ENCODE assay signal across 10 mouse cellular contexts in the genomic region with DNA sequence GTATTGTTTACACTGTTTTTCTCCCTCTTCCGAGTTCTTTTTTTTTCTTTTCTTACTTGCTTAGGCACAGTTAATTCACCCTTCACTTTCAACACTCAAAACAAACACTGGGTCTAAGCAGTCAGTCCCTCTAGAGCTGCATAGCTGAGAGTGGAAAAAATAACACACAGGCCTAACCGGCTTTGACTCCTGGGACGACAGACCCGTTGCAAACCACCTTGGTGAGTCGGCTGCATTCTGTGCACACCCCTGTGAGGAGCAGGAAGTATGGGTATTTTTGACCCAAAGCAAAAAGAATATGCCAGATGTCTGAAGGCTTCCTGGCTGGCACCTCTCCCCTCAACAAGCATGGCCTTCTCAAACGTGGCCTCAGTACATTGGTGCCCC.
DNase-seq lines count a peak whose midpoint lies in the region; ATAC-seq lines count a peak whose summit lies in the region.
"Had no signal": no experiment of that assay in that cellular context is flagged by ENCODE, and none has a peak within 500 bp of the region (broad histone marks: within the 10 kb centered on the region; RNA-seq: fewer than 3 reads in every experiment).

No protein-coding gene starts in this region.

- peak overlapping the region; percentile 56; the same call in 1 of the 2 replicates for H3K9ac ChIP-seq in heart, embryonic 13.5 days
- no peak overlapping the region for H3K9ac ChIP-seq in intestine, embryonic 15.5 days
- H3K9ac ChIP-seq in neural tube, embryonic 15.5 days (replicated peaks): no peak overlapping the region
- H3K9ac ChIP-seq: liver, embryonic 13.5 days had no signal

- intact Hi-C loops in left cerebral cortex, postnatal 25 days (cut with DNase I): loop anchor here (10.0 kb wide), 1 partner anchor 135 kb away; no protein-coding TSS in a partner anchor

- 15% methylated on average over 6 of the region's 6 CpGs for WGBS in heart, embryonic 13.5 days
- 13% methylated on average over 6 of the region's 6 CpGs for WGBS in intestine, embryonic 15.5 days
- WGBS in neural tube, embryonic 15.5 days: 44% methylated on average over 6 of the region's 6 CpGs

- peaks cover 33% of the 10 kb centered on the region for H3K4me1 ChIP-seq in heart, embryonic 13.5 days
- peaks cover 13% of the 10 kb centered on the region for H3K4me1 ChIP-seq in intestine, embryonic 15.5 days (replicated peaks)
- H3K4me1 ChIP-seq in neural tube, embryonic 15.5 days: peaks cover 12% of the 10 kb centered on the region; the same call in 1 of the 2 replicates

- H3K27me3 ChIP-seq in heart, embryonic 13.5 days (replicated peaks): no peaks in the 10 kb centered on the region
- no peaks in the 10 kb centered on the region for H3K27me3 ChIP-seq in intestine, embryonic 15.5 days (replicated peaks)
- no peaks in the 10 kb centered on the region for H3K27me3 ChIP-seq in neural tube, embryonic 15.5 days (replicated peaks)
- H3K27me3 ChIP-seq: liver, embryonic 13.5 days had no signal

- DNase-seq in heart, adult 9 months (ENCODE audit: low spot score in 2 of 2): no peak
- DNase-seq in layer of hippocampus, adult 11-12 months (ENCODE audit: low spot score): no peak
- no peak for DNase-seq in left cerebral cortex, postnatal 25 days (ENCODE audit: low spot score in 2 of 2)
- no peak for DNase-seq in layer of hippocampus, postnatal 36 days
- DNase-seq: liver, embryonic 13.5 days had no signal

- no peaks in the 10 kb centered on the region for H3K9me3 ChIP-seq in heart, embryonic 13.5 days
- no peaks in the 10 kb centered on the region for H3K9me3 ChIP-seq in intestine, embryonic 15.5 days
- H3K9me3 ChIP-seq in neural tube, embryonic 15.5 days (replicated peaks): no peaks in the 10 kb centered on the region
- H3K9me3 ChIP-seq: G1E; liver, embryonic 13.5 days had no signal

- no peak for ATAC-seq in heart, embryonic 13.5 days (ENCODE audit: extremely low read depth, insufficient number of reproducible peaks, low FRiP score, low TSS enrichment)
- ATAC-seq in common myeloid progenitor, adult 5-6 weeks (replicated peaks; ENCODE audit: low read depth, poor library complexity, severe bottlenecking): peak; percentile 30
- ATAC-seq in intestine, embryonic 15.5 days: peak; percentile 31; the same call in 1 of the 2 replicates
- ATAC-seq in neural tube, embryonic 15.5 days (ENCODE audit: low FRiP score): no peak

- H3K4me3 ChIP-seq in heart, embryonic 13.5 days: no peak overlapping the region
- H3K4me3 ChIP-seq in intestine, embryonic 15.5 days (replicated peaks): no peak overlapping the region
- H3K4me3 ChIP-seq in neural tube, embryonic 15.5 days (replicated peaks): no peak overlapping the region
- H3K4me3 ChIP-seq: liver, embryonic 13.5 days had no signal

- 0 out of 2 replicates have a peak overlapping the region, but pooled peaks have one; percentile 29 for H3K4me2 ChIP-seq in heart, embryonic 13.5 days
- H3K4me2 ChIP-seq in intestine, embryonic 15.5 days (replicated peaks): no peak overlapping the region
- no peak overlapping the region for H3K4me2 ChIP-seq in neural tube, embryonic 15.5 days
- H3K4me2 ChIP-seq: liver, embryonic 13.5 days had no signal

- H3K36me3 ChIP-seq in heart, embryonic 13.5 days: no peaks in the 10 kb centered on the region
- H3K36me3 ChIP-seq in intestine, embryonic 15.5 days: no peaks in the 10 kb centered on the region
- no peaks in the 10 kb centered on the region for H3K36me3 ChIP-seq in neural tube, embryonic 15.5 days
- H3K36me3 ChIP-seq: G1E; liver, embryonic 13.5 days had no signal

- H3K27ac ChIP-seq in heart, embryonic 13.5 days (replicated peaks): peak overlapping the region; percentile 84
- peak overlapping the region; percentile 38; the same call in 1 of the 2 replicates for H3K27ac ChIP-seq in intestine, embryonic 15.5 days
- peak overlapping the region; percentile 70 for H3K27ac ChIP-seq in neural tube, embryonic 15.5 days (replicated peaks)
- H3K27ac ChIP-seq: liver, embryonic 13.5 days had no signal

Comparison
In these comparisons a context has a peak if more than half of its experiments do, and no peak if none do; other contexts are left out.
1. ATAC-seq: peak in common myeloid progenitor, adult 5-6 weeks (single experiment) and intestine, embryonic 15.5 days (single experiment); none in heart, embryonic 13.5 days (single experiment) and neural tube, embryonic 15.5 days (single experiment).
2. Peak in every context shown above with its lines, with median percentiles within 50 percentile points of each other: H3K27ac ChIP-seq.